Comparison of ENCODE assay signal across 28 mouse cellular contexts in genomic region chr15:62625406-62625805, GRCm38 (mm10).
"Had no signal": no experiment of that assay in that cellular context is flagged by ENCODE, and none has a peak within 500 bp of the region (broad histone marks: within the 10 kb centered on the region; RNA-seq: fewer than 3 reads in every experiment).

No protein-coding gene starts in this region.

- H3K9ac ChIP-seq: embryonic facial prominence, embryonic 12.5 days; embryonic facial prominence, embryonic 13.5 days; embryonic facial prominence, embryonic 15.5 days; forebrain, embryonic 12.5 days; forebrain, embryonic 13.5 days; forebrain, embryonic 15.5 days; forebrain, postnatal 0 days had no signal

- ATAC-seq: forebrain, embryonic 13.5 days; forebrain, embryonic 14.5 days; forebrain, embryonic 15.5 days; forebrain, embryonic 16.5 days; forebrain, postnatal 0 days had no signal

- H3K9me3 ChIP-seq: embryonic facial prominence, embryonic 10.5 days; embryonic facial prominence, embryonic 12.5 days; embryonic facial prominence, embryonic 13.5 days; embryonic facial prominence, embryonic 15.5 days; forebrain, embryonic 10.5 days; forebrain, embryonic 12.5 days; forebrain, embryonic 13.5 days; forebrain, embryonic 15.5 days had no signal

- DNase-seq: cerebellum, adult 2 months; cerebellum, adult 8-10 months; cerebellum, adult 9-10 months; cerebellum, adult 9-11 months; cerebellum, postnatal 10 days; cerebellum, postnatal 14 days; cerebellum, postnatal 25 days; cerebellum, postnatal 36 days; embryo, embryonic 11 days; forebrain, postnatal 0 days; gastrocnemius, adult 2 months; gastrocnemius, postnatal 10 days; gastrocnemius, postnatal 14 days; gastrocnemius, postnatal 25 days; gastrocnemius, postnatal 36 days; heart, adult 18-20 months; heart, adult 2 months had no signal

- H3K4me3 ChIP-seq: embryonic facial prominence, embryonic 10.5 days; embryonic facial prominence, embryonic 12.5 days; embryonic facial prominence, embryonic 13.5 days; embryonic facial prominence, embryonic 15.5 days; erythroblast, embryonic 14.5 days; forebrain, embryonic 10.5 days; forebrain, embryonic 12.5 days; forebrain, embryonic 13.5 days; forebrain, embryonic 15.5 days; gastrocnemius, adult 2 months; heart, adult 2 months had no signal

- H3K4me1 ChIP-seq: embryonic facial prominence, embryonic 10.5 days; embryonic facial prominence, embryonic 12.5 days; embryonic facial prominence, embryonic 13.5 days; embryonic facial prominence, embryonic 15.5 days; forebrain, embryonic 10.5 days; forebrain, embryonic 12.5 days; forebrain, embryonic 13.5 days; forebrain, embryonic 15.5 days had no signal

- H3K4me2 ChIP-seq: embryonic facial prominence, embryonic 12.5 days; embryonic facial prominence, embryonic 13.5 days; embryonic facial prominence, embryonic 15.5 days; forebrain, embryonic 12.5 days; forebrain, embryonic 13.5 days; forebrain, embryonic 15.5 days had no signal

- H3K27me3 ChIP-seq: embryonic facial prominence, embryonic 12.5 days; embryonic facial prominence, embryonic 13.5 days; embryonic facial prominence, embryonic 15.5 days; forebrain, embryonic 12.5 days; forebrain, embryonic 13.5 days; forebrain, embryonic 15.5 days had no signal

- H3K27ac ChIP-seq: embryonic facial prominence, embryonic 10.5 days; embryonic facial prominence, embryonic 12.5 days; embryonic facial prominence, embryonic 13.5 days; embryonic facial prominence, embryonic 15.5 days; forebrain, embryonic 10.5 days; forebrain, embryonic 12.5 days; forebrain, embryonic 13.5 days; forebrain, embryonic 15.5 days; gastrocnemius, adult 2 months; heart, adult 2 months had no signal

- H3K36me3 ChIP-seq: embryonic facial prominence, embryonic 10.5 days; embryonic facial prominence, embryonic 12.5 days; embryonic facial prominence, embryonic 13.5 days; embryonic facial prominence, embryonic 15.5 days; forebrain, embryonic 10.5 days; forebrain, embryonic 12.5 days; forebrain, embryonic 15.5 days had no signal
